Mouse (Mus musculus): Measurements from ENCODE around the gene Inhbc. TPM values are rescaled to one million over a fixed set of nuclear protein-coding genes. Genes with fewer than 3 reads are reported as not detected.
"Not testable (repeated sequence)": the region's sequence is repeated elsewhere in the genome, so short reads cannot be mapped to it uniquely, and the experiment has no call there.

The Inhbc gene
- polyA plus RNA-seq, 1 experiment from 2014 or later: 0.18 TPM

- 32% methylated on average over 23 of the region's 23 CpGs for WGBS
- H3K27ac ChIP-seq: peak overlapping the region; percentile 49; the same call in 1 of the 2 replicates
- H3K36me3 ChIP-seq: peaks cover 33% of the 10 kb centered on the region
- H3K27me3 ChIP-seq (replicated peaks): no peaks in the 10 kb centered on the region
- H3K4me1 ChIP-seq (replicated peaks): peaks cover 8% of the 10 kb centered on the region
- H3K4me3 ChIP-seq (replicated peaks): peak overlapping the region; percentile 75
- peak; percentile 69 for ATAC-seq
- no peaks in the 10 kb centered on the region for H3K9me3 ChIP-seq
- peak overlapping the region; percentile 75 for H3K4me2 ChIP-seq (replicated peaks)
- H3K9ac ChIP-seq: peak overlapping the region; percentile 87
Observed at GRCm38 (mm10) chr10:127310523-127311475, 59.4 kb downstream of the Inhbc start.

GRCm38 (mm10) chr10:127309167-127309566 is 61.1 kb downstream of the Inhbc start:
- not testable (repeated sequence) for H3K4me2 ChIP-seq (replicated peaks); H3K9me3 ChIP-seq; H3K4me1 ChIP-seq (replicated peaks); H3K27ac ChIP-seq; H3K9ac ChIP-seq; ATAC-seq; H3K4me3 ChIP-seq (replicated peaks); H3K27me3 ChIP-seq (replicated peaks)
- WGBS: 84% methylated on average over 3 of the region's 3 CpGs
- peaks cover 48% of the 10 kb centered on the region for H3K36me3 ChIP-seq

Other genes with a start within 250 kb of the Inhbc start
- 93.0 and 104 TPM in 2 replicates for gene Os9, start 249.3 kb downstream of the Inhbc start, polyA plus RNA-seq (2015; fragmentation: Nextera tagmentation; extraction: Ambion mirVana)
- 52.5 and 55.2 TPM in 2 replicates for gene B4galnt1, start 205.2 kb downstream of the Inhbc start, polyA plus RNA-seq (2015; fragmentation: Nextera tagmentation; extraction: Ambion mirVana)
- 0.98 and 1.1 TPM in 2 replicates for gene Slc26a10, start 189.8 kb downstream of the Inhbc start, polyA plus RNA-seq (2015; fragmentation: Nextera tagmentation; extraction: Ambion mirVana)
- gene Arhgef25, start 180.3 kb downstream of the Inhbc start, polyA plus RNA-seq (2015; fragmentation: Nextera tagmentation; extraction: Ambion mirVana): 46.8 and 50.4 TPM in 2 replicates
- 70.6 and 75.4 TPM in 2 replicates for gene Dtx3, start 174.7 kb downstream of the Inhbc start, polyA plus RNA-seq (2015; fragmentation: Nextera tagmentation; extraction: Ambion mirVana)
- 33.7 and 35.0 TPM in 2 replicates for gene Pip4k2c, start 158.8 kb downstream of the Inhbc start, polyA plus RNA-seq (2015; fragmentation: Nextera tagmentation; extraction: Ambion mirVana)
- gene Kif5a, start 107.1 kb downstream of the Inhbc start, polyA plus RNA-seq (2015; fragmentation: Nextera tagmentation; extraction: Ambion mirVana): 5.9 and 6.4 TPM in 2 replicates
- gene Dctn2, start 104.1 kb downstream of the Inhbc start, polyA plus RNA-seq (2015; fragmentation: Nextera tagmentation; extraction: Ambion mirVana): 150 and 154 TPM in 2 replicates
- gene Mbd6, start 81.4 kb downstream of the Inhbc start, polyA plus RNA-seq (2015; fragmentation: Nextera tagmentation; extraction: Ambion mirVana): 13.1 and 15.7 TPM in 2 replicates
- 113 and 129 TPM in 2 replicates for gene Mars, start 58.6 kb downstream of the Inhbc start, polyA plus RNA-seq (2015; fragmentation: Nextera tagmentation; extraction: Ambion mirVana)
- 6.1 and 6.7 TPM in 2 replicates for gene Arhgap9, start 48.5 kb downstream of the Inhbc start, polyA plus RNA-seq (2015; fragmentation: Nextera tagmentation; extraction: Ambion mirVana)
- gene Gli1, start 28.5 kb downstream of the Inhbc start, polyA plus RNA-seq (2015; fragmentation: Nextera tagmentation; extraction: Ambion mirVana): 7.5 and 8.1 TPM in 2 replicates
- gene Inhbe, start 16.0 kb downstream of the Inhbc start, polyA plus RNA-seq (2015; fragmentation: Nextera tagmentation; extraction: Ambion mirVana): 0.03 TPM in 1 of 2 replicates, not detected in the other
- gene R3hdm2, start 9.9 kb upstream of the Inhbc start, polyA plus RNA-seq (2015; fragmentation: Nextera tagmentation; extraction: Ambion mirVana): 29.5 and 31.1 TPM in 2 replicates
- gene Stac3, start 131.3 kb upstream of the Inhbc start, polyA plus RNA-seq (2015; fragmentation: Nextera tagmentation; extraction: Ambion mirVana): 0.41 and 0.74 TPM in 2 replicates
- 52.7 and 53.8 TPM in 2 replicates for gene Ndufa4l2, start 144.5 kb upstream of the Inhbc start, polyA plus RNA-seq (2015; fragmentation: Nextera tagmentation; extraction: Ambion mirVana)
- gene Shmt2, start 152.0 kb upstream of the Inhbc start, polyA plus RNA-seq (2015; fragmentation: Nextera tagmentation; extraction: Ambion mirVana): 147 and 149 TPM in 2 replicates
- gene Nxph4, start 164.1 kb upstream of the Inhbc start, polyA plus RNA-seq (2015; fragmentation: Nextera tagmentation; extraction: Ambion mirVana): 4.9 and 5.7 TPM in 2 replicates

Measured in intestine, embryonic 15.5 days (tissue).